Mouse (Mus musculus) left cerebral cortex, postnatal 14 days (tissue): ENCODE measurements around the gene Zfp507. TPM values are rescaled to one million over a fixed set of nuclear protein-coding genes. Genes with fewer than 3 reads are reported as not detected.

Experiments
- DNase-seq, 2 experiments: peaks; one replicate each; pipeline ENCODE4 v3.0.0; 2021 to 2022; ENCODE audit warnings: low spot score in 2 of 2, mixed read lengths in 1 of 2
- intact Hi-C: fragments of 180-260 bp; cut with DNase I; formaldehyde crosslinking; loops from one replicate; pipeline ENCODE4 v1.15.1; 2025
- total RNA-seq, 2 experiments: library from RNA; stranded (reverse); gene quantifications; 2 replicates each; pipeline ENCODE4 v1.2.3; 2021

Gene Zfp507
- total RNA-seq, 2 experiments from 2014 or later, result 25.2 to 27.1 TPM

DNA sequence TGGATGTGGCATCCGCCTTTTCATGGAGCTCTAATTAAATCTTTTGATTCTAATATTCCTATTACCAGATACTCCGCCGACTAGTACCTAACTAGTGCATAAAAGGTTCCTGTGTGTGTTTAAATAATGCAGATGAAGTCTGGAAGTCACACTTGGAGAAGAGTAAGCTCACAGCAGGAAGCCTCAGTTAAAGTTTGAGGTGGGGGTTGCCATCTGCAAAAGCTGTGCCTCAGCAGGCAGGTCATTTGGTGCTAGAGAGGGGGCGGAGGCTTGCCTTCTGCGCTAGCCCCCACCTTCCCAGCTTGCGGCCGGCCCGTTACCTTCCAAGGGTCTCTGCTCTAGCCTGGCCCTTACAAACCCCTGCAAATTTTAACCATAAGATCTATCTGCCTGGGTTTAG lies 11.9 kb downstream of the Zfp507 start:
- intact Hi-C loops, result no loop called here
- DNase-seq, result no peak

DNA sequence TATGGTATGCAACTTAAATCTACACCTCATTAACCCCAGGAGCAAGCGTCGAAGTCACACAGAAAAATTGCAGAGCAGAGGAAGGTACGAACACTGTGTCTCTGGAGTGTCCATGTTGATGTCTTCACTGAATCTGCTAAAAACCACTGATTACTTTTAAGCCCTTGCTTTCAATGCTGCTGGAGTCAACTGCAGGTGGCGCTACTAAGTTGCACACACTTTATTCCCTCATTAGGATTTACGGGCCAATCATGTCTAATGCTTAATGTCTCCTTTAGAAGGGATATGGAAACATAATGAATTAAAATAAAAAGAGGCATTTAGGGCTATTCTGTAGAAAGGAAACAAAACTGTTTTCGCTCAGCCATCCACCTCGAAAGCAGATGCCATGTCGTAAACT lies 12.6 kb downstream of the Zfp507 start:
- intact Hi-C loops, result no loop called here
- peak in 1 of 2 experiments; percentile 39 for DNase-seq

DNA sequence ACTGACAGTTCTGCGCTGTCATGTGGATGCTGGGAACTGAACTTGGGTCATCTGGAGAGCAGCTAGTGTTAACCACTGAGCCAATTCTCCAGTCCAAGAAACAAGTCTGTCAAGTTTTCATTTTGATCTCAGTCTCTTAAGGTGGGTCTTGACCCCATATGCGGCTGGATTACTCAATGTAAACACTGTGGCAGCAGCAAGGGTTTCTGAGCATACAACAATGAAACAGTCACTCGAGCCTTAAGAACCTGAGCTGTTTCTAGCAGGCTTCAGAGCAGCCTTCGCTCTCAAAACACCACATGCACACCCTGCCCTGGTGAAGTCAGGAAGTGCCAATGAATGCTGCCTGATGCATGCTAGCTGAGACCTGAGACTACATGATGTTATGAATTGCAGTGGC lies 17.2 kb downstream of the Zfp507 start:
- no peak for DNase-seq
- intact Hi-C loops, result no loop called here

DNA sequence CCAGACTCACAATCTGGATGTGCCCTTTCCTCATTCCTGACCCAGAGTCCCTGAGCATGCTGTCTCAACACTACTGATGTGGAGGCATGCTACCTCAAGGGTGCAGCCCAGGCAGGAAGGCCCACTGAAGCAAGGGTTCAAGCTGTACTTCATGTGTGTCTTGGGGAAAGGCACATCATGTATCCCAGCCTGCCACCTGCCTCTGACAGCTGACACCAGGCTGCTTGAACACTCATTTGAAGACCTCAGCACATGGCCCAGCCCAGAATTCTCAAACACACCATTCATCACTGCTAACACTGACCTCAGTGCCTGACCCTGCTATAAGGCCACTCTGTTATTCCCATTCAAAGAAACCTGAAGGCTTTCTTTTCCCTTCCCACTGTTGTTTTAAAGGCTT lies 20.6 kb downstream of the Zfp507 start:
- no peak for DNase-seq

DNA sequence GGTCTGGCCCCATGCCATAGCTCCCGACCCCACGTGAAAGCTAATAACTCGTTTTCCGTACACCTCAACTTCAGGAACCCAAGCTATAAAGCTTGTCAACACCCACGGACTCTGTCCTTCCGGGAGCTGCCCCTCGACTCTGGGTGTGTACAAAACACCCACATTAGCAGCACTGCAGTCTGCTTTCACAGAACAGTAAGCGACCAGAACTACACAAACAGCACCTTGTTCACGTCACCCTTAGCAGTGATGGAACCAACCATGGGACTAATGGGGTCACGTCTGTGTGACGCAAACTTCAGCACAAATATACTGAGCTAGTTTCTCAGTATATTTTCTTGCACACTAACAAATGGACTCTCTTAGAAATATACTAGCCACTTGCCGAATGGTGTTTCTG lies 28.7 kb downstream of the Zfp507 start:
- intact Hi-C loops, result no loop called here
- no peak for DNase-seq

More for the DNA sequence above, 20.6 kb downstream of the Zfp507 start:
- intact Hi-C loops, result no loop called here

DNA sequence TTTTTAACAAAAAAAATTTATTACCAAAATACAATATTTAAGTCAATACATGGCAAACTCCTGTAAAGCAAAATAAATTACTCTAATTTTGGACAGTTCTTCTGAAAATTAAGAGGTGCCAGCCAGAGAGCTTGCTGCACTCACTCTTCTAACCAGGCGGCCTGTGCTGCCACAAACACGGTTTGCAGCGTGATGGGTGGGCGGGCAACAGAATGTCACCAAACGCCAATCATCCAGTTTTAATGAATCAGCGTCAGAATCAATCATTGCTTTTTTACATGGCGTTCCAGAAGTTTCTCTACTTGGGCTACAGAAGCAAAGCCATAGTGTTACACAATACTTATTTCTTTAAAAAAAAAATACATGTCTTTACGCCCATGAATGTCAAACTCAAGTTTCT lies 30.5 kb downstream of the Zfp507 start:
- no peak for DNase-seq
- intact Hi-C loops, result no loop called here

DNA sequence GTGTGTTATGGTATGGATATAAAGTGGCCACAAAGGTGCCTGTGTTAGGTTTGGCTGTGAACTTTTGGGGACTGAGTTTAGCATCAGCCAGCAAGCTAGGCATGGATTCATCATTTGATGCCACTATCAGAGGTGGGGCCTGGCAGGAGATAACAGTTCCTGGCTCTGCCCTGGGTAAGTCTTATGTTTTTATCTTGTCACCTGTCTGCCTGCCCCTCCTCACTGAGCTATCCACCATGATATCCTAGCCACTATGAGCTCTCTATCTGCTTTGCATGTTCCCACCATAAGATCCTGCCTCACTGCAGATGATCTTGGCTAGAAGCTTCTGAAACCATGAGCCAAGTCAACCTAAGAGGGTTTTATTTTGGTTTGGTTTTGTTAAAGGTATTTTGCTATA lies 31.7 kb downstream of the Zfp507 start:
- intact Hi-C loops, result no loop called here
- DNase-seq, result no peak

DNA sequence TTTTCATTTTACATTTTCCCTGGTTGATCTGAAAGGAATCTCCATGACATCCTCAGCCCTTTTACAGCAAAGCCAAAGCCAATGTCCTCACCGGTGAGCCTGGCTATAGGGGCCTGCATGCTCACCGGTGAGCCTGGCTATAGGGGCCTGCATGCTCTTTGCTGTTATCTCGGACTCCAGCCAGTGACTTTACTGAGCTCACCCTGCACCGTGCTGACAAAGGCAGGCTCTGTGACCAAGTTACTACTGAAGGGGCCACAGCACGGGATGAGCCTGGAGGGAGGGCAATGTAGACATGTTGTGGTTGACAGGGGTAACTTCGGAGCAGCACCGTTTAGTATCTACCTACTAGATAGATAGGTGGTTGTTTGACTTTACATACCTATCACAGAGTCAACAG lies 32.7 kb downstream of the Zfp507 start:
- DNase-seq, result no peak
- intact Hi-C loops, result no loop called here

DNA sequence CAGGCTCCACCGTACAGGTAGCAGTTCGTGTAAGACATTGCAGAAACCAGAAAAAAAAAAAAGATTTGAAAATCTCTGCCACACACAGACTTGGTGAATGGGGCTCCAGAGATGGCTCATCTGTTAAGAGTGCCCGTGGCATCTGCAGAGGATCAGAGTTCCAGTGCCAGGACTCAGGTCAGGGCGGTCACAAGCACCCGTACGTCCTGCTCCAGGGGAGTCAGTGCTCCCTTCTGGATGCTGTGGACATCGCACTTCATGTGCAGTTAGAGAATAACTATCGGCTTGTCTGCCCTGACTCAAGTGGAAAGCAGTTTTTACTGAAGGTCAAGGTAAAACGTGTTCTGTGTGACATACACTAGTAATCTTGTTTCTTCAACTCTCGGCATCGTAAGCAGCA lies 38.3 kb downstream of the Zfp507 start:
- no peak for DNase-seq
- intact Hi-C loops, result no loop called here

DNA sequence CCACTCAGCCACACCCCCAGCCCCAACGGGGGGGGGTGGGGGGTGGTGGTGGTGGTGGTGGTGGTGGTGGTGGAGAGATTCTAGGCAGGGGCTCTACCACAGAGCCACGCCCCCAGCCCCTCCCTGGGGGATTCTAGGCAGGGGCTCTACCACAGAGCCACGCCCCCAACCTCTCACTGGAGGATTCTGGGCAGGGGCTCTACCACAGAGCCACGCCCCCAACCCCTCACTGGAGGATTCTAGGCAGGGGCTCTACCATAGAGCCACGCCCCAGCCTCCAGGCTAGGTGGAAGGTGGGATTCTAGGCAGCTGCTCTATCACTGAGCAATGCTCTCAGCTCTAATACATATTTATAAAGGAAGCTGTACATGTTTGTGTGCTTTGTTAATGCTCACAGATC lies 41.0 kb downstream of the Zfp507 start:
- intact Hi-C loops, result no loop called here
- DNase-seq, result no peak

DNA sequence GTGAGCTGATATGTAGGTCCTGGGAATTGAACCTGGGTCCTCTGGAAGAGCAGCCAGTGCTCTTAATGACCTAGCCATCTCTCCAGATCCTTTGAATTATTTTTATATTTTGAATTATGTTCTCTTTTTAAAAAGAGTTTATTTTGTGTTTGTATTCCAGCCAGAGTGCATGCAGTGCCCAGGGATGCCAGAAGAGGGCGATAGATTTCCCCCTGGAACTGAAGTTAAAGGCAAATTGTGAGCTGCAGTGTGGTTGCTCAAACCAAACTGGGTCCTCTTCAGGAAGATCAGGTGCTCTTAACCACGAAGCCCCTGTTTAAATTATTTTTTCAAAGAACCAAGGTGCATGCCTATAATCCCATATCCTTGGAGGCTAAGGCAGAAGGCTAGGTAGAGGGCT lies 43.2 kb downstream of the Zfp507 start:
- no peak for DNase-seq
- intact Hi-C loops, result no loop called here

DNA sequence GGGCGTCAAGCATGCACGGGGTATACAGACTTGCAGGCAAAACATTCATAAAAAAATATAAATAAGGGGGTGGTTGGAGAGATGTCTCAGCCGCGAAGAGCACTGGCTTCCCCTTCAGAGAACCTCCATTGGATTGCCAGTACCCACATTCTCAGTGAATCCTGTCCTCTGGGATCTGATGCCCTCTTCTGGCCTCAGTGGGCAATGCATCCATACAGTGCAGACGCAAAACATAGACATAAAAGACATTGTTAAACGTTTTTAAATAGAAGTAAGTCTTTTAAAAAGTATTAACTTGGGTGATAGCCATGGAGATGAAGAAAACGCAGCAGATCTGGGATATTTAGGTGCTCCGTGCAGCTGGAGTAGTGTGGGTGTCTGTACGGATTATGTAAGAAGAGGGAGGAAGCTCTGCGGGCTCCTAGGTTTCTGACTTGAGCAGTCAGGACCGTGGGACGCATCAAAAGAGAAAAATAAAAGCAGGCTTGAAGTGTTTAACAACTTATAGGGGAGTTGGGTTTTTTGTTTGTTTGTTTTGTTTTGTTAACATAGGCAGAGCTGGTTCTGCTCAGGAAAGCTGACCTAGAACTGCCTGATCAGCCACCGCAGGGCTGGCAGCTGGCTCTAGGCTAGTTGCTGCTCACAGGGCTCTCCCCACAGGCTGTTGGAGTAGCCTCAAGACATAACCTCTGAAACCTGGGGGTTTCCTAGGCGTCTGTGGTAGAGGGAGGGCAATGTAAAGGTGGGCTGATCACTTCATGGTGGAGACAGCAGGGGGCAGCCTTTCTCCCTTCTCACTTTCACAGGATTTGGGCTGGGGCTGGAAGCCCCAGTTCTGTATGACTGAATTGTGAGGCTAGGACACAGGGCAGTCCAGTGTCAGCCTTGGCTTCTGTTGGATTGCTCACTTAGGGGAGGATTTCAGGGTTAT lies 46.0 kb downstream of the Zfp507 start:
- no peak for DNase-seq
- intact Hi-C loops, result no loop called here

DNA sequence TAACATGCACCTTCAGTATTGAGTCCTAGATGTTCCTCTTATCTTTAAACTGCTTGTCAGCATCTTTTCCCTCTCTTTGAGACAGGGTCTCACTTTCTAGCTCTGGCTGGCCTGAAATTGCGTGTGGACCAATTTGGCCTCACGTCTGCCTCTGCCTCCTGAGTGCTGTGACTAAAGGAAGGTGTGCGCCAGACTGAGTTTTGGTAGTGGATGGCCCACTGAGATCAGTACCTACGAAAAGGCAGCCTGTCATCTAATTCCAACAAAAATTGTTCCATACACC lies 48.0 kb downstream of the Zfp507 start:
- DNase-seq, result no peak
- intact Hi-C loops, result loop anchor here (5.0 kb wide), 1 partner anchor 103 kb away; no protein-coding TSS in a partner anchor

DNA sequence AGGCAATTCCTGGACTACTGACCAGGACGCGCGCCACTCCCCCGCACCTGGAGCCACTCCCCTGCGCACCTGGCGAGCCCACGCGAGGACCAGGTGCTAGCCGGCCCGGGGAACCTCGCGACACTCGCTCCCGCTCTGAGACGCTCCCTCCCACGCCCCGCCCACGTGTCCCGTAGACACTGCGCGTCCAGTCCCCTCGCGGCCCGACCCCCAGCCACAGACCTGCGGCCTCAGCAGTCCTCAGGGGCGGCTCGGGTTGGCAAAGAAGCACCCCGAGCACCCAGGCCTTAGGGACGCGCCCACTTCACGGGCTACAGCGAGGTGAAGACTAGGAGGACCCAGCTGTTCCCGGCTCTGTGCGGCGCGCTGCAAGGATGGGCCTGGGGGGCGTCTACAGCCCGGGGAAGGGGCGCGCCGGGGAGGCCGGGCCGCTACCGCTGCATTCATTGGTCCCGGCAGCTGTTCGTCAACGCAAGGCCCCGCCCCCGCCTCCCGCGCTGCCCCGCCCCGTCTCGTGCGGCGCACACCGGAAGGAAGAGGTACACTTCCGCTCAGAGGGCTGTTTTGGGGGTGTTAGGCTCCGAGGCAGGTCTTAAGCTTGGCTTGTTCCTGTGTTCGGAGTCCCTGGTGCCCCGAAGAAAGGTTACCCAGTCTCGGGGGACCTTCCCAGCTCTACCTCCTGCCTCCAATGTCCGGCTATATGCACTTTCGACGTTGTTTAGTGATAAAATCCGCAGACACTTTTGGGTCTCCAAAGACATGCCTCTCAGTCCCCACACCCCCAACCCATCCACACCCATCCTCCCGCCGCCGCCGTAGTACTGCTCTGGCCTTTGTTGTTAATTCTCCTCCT lies 48.5 kb downstream of the Zfp507 start, which contains the start of gene Dpy19l3:
Gene Dpy19l3 (minus strand): TSS at position 422 of the 853 bp plus-strand sequence.
- intact Hi-C loops, result loop anchor here (5.0 kb wide), 1 partner anchor 102 kb away; no protein-coding TSS in a partner anchor
- peak; percentile 83 to 91 for DNase-seq

DNA sequence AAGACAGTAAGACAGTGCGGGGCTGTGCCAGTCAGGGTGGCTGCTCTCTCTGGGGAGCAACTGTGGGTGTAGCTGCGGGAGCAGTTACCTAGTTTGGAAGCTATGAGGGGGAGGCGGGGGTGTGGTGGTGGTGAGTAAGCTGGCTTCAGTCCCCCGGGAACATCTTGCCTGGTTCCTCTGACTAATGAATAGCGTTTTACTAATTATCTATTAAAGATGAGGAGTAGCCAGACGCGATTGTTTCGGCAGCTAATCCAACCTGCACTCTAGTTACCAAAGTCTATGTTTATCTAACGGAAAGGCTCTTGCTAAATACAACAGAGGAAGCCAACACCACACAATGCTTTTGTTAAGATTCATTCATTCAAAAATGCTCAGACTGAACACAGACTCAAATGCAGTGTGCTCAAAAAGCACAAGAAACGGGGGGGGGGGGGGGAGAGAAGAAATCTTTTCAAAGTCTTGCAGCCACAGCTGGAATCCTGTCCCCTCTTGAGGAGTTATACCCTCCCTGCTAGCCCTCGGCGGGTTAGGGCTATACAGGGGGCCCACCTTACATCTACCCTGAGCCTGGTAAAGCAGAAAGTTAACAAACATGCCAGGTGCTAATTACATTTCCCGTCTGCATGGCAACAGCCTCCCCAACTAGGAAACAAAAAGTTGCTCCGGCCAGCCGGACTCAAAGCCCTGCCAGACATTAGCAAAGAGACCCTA lies 49.3 kb downstream of the Zfp507 start:
- DNase-seq, result peak in 1 of 2 experiments; percentile 52
- intact Hi-C loops, result loop anchor here (5.0 kb wide), 1 partner anchor 101 kb away; no protein-coding TSS in a partner anchor

DNA sequence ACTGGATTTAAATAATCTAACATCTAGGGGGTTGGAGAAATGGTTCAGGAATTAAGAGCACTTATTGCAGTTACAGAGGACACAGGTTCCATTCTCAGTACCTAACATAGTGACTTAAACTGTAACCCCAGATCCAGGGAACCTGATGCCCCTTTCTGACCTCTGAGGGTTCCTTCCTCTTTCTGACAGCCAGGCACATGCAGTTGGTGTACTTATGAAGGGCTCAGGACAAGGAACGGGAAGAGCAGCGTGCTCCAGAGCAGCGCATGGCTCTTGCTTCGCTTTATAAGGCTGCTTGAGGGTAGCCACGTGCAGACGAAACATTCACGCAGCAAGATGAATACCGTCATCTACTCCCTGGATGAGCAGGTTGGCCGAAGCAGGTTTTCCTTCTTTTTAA lies 51.9 kb downstream of the Zfp507 start:
- intact Hi-C loops, result loop anchor here (5.0 kb wide), 1 partner anchor 99 kb away; no protein-coding TSS in a partner anchor
- no peak for DNase-seq

DNA sequence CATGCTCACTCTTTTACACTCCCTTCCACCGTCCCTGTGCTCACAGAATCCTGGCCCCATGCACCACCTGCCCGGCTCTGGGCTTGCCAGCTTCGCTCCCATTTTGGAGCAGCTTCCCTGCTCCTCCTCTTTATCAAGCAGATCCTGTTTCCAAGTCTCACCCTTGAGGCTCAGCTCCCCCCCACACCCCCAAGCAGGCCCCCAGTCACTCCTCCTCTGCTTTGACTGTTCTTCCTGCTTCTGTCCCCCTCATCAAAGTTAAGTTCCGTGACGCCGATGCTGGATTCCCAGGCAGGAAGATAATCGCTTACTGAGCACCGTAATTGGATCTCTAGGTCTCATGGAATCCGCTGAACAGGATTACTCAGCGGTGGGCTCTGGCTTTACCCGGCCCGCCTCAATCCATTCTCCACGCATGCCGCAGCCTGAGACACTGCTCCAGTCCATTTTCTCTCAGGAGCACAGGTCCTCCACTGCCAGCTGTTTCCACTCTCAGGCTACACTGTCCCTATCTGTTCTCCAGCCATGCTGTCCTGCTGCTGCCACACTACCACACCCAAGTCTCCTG lies 55.3 kb downstream of the Zfp507 start:
- intact Hi-C loops, result no loop called here
- no peak for DNase-seq

DNA sequence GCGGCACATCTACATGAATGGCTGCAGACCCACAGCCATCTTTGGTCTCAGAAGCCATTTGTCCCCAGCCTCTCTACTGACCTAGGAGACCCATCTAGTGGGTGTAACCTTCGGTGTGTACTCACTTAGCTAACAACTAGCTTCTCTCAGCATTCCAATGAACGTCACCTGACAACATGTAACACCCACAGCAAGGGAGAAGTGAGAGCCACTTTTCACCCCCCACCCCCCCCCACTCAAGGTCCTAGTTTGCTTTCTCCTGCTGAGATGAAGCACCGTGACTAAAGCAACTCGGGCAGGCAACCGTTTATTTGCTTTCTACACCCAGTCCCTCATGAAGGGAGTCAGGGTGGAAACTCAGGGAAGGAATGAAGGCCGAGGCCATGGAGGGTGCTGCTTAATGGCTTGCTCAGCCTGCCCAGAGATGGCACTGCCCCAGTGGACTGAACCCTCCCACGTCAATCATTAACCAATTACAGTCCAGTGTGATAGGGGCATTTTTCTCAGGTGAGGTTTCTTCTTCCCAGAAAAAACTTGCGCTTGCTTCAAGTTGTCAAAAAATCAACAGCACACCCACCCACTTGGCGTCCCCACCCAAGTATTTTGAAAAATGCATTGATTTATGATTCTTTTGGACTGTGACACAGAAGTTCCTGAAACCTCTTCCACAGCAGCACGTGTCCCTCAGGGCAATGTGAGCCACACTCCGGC lies 56.0 kb downstream of the Zfp507 start:
- intact Hi-C loops, result no loop called here
- no peak for DNase-seq

DNA sequence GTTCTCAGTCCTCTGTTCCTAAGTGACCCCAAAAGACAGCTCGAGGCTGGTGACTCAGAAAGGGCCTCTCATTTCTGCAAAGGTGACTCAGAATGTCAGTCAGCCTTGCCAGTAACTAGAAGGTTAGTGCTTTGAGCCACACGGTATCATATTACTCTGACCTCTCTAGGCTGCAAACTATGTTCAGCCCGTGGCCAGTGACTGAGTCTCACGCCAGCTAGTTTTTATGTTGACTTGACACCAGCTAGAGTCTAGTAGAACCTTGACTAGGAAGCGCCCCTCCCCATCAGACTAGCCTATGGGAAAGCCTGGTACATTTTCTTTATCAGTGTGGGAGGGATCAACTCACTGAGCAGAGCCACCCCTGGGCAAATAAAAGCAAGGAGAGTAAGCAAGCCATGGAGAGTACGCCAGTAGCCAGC lies 57.5 kb downstream of the Zfp507 start:
- DNase-seq, result no peak
- intact Hi-C loops, result no loop called here
